Mouse (Mus musculus): ENCODE results near the gene Copa.
A peak's percentile ranks its signal among the peaks of the same experiment; 100 is the strongest.

Copa gene

DNA sequence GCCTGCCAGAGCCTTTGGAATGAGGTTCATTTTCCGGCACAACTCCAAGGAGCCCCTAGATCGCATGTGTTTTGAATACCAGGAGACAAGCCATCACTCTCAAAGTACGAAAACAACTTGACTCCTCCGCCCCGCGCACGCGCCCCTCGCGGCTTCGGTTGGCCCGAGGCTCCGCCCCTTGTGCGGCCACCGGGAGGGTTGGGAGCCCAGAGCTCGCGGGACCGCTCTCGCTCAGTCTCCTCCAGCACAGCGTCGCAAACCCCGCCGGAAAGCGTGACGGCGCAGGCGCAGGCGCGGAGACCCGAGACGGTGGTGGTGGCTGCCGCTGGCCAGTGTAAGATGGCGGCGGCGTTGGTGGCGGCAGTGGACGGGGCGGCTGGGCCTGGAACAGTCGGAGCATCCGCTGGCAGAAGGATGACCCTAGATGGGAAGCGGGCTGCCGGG, 65.5 kb downstream of the Copa start, which contains the start of gene Dcaf8:
Dcaf8 (plus strand) TSS at position 250 of the 444 bp plus-strand sequence.
- DNase-seq: peak; percentile 97

DNA sequence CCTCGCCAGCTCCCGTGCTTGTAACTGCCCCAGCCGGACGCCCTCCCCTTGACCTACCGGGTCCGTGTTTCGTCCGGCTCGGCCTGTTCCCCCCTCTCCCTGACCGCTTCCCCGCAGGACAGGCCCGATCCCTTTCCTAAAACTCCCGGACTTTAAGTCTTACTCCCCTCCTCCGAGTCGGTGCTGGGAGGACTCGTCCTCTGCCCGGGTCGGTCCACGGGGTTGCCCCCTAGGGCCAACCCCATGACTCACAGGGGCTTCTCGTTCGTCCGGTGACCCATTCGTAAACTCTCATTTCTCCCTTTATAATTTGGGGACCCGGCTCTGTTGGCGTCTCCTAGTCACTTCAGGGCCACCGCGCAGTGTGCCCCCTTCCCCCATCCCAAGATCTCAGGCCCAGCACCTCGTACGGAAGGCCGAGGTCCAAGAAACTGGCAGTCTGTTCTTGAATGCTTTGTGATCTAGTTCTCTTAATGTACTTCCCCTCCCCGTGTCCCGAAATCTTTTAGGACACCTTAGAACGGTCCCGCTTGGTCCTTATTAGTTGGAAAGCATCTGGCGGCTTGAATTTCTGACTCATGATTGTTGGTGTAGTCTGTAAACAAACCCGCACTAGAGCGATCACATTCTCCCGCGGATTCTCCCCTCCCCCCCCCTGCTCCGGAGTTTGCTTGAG, 66.1 kb downstream of the Copa start:
- peak; percentile 38 for DNase-seq

DNA sequence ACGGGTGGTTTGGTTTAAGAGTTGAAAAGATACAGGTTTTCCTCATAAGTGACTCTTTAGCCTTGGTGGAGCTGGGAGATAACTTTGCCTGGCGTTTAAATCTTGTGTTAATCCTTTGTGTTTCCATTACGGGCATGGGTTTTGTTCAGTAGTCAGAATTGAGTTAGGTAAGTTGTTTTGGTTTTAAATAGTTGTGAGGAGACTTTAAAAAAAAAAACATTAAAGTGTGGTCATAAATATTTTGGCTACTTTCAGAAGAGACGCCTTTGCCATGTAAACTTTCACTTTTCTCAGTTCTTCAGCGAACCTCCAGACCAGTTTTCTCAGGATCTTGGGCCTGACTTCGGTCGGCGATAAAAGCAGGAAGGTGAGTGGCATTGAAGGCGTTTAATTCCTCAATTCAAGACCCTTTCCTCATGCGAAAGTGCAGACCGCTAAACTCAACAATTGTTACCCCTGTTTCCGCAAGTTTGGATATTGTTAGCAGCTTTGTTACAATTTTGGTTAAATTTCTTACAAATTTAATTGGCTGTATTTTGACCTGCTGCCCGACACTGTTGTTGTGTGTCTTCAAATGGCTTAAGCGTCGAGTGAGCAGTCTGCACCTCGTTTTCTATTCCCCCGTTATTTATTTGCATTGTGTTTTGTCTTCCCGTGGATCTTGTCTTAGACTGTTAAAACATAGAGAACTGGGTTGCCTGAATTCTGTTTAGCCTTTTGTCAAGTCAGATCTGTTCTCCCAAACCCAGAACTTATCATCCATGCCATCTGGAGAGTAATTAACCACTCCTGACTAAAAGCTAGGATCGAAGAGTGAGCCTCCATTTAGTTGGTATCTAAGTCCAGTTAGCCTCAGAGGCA, 66.9 kb downstream of the Copa start:
- no peak for DNase-seq

DNA sequence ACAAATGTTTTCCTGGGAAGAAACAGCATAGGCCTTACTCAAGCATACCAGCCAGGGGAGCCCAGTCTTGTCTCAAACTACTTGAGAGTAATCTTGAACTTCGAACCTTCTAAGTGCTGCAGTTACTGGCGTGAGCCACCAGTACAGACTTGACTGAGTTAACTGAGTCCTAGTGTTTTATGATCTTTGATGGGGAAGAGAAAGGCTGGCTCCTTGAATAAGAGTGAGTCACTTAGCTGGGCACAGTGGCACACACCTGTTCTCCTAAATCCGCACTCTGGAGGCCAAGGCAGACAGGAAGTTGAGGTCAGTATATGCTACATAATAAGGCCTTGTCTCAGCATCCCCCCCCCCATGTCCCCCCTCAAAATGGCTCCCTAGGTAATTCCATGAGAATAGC, 72.2 kb downstream of the Copa start:
- no peak for DNase-seq

DNA sequence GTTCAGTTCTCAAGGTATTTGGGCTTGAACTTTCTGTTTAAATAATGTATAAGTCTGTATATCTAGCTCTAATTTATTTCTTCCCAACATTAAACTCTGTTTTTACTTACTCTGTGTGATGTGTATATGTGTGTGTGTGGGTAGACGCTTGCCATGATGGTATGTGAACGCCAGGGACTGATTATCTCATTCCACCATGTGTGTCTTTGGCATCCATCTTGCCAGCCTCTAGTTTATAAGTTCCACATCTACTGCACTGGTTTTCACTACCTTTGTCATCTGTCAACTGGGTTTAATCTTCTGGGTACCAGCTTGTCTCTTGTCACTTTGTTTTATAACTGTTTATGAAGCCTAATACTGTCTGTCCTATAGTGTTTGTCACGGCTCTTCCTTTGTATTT, 73.2 kb downstream of the Copa start:
- no peak for DNase-seq

DNA sequence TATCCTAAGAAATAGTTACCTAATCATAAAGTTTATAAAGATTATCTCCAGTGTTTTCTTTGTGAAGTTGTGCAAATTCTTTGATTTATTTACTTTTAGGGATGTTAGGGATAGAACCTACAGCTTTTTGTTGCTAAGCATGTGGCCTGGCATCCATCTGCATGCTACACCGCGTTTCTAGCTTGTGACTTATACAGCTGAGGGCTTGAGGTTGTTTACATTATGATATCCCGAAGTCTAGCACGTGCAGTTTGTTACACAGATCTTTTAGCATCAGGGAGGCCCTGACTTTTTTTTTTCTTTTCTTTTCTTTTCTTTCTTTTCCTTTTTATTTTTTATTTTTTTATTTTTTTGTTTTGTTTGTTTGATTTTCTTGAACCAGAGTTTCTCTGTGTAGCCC, 77.6 kb downstream of the Copa start:
- no peak for DNase-seq

DNA sequence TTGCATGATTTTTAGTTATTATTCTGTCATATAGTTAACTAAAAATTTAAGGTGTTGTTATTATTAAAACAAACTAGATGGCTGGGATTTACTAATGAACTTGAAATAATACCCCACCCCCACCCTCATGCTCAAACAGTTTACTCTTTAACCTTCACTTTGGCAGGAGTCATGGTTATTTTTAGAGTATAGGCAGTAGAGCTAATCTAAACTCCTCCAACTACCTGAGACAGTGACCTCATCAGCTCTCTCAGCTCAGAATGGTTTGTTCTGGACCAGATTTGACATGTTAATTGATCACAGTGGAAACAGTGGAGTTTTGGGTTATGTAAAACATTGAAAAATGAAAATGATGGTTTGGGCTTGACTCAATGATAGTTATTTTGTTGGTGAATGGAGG, 78.2 kb downstream of the Copa start:
- DNase-seq: no peak

DNA sequence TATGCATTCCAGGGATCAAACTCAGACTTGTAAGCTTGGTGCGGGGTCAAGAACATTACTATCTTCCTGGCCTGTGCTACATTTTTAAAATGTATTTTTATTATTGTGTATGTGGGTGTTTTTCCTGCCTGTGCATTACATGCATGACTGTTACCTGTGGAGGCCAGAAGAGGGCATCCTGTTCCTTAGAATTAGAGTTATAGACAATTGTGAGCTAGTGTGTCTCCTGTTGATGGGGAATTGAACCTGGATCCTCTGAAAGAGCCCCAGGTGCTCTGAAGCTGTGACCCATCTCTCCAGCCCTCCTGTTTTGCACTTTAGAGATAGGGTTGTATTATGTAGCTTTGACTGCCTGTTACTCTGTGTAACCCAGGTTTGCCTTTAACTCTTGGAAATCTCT, 79.7 kb downstream of the Copa start:
- peak; percentile 29 for DNase-seq

DNA sequence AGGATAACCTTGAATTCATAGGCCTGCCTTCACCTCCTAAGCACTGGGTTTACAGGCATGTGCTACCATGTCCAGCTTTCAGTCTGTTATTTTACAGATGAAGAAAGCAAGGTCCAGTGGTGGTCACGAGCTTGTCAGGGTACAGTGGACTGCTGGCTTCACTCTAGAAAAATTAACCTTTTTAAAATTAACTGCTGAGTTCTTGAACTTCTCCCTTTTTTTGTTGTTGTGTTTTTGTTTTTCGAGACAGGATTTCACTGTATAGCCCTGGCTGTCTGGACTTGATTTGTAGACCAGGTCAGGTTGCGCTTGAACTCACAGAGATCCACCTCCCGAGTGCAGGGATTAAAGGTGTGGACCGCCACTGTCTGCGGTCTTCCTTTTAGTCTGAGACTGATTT, 80.6 kb downstream of the Copa start:
- no peak for DNase-seq

DNA sequence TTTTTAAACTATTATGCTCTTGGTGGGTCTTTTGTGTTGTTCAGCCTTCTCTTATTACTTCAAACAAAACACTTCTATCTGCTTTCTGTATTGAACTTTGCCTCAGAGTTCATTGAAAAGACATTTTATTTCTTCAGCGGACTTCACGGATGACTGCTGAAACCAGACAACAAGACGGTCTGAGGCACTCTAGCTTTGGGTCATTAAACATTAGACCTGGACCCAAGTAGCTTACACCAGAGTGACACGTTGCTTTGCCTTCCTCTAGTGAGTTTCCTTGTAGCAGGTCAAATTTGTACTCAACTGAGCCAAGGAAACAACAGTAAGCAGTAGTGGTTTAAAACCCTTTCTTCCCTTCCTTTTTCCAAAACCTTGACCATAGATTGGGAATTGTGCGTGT, 85.6 kb downstream of the Copa start:
- DNase-seq: no peak

DNA sequence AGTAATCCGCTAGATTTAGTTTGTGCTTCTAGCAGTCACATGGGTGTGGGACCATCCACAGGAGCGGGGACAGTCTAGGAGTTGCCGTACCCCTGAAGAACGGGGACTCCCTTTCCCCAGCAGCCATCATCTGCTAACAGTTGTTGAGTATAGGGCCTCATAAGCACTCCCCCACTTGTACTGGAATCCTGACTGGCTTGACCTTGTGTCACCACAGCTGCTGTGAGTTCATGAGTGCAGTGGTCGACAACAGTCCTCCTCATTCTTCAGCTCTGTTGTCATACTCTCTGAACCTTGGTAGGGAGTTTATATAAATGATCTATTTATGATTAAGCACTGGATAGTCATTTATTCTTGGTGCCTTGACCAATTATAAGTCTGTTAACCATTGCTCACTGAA, 87.5 kb downstream of the Copa start:
- no peak for DNase-seq
